Mouse (Mus musculus): Measurements from ENCODE around the gene Saa3.
"Not testable (repeated sequence)": the region's sequence is repeated elsewhere in the genome, so short reads cannot be mapped to it uniquely, and the experiment has no call there.

Gene Saa3

DNA sequence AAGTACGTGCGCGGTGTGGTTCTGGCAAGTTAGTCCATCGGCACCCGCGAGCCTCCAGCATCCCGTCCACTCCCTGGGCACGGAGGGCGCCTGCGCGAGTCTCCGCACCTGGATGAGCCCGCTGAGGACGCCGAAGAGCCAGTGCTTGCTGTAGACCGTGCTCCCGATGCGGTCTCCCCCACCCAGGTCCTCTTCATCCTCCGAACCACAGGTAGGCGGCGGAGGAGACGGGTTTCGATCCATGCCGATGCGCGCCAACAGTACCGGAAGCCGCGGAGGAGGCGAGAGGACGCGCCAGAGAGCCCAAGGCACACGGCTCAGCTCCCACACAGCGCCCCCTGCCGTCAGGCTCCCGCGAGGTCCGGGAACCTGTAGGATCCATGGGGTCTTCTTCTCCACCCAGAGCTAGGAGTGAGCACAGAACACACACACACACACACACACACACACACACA, 5.1 kb downstream of the Saa3 start, which contains the start of gene Saal1:
Saal1 (minus strand) TSS at position 291 of the 455 bp plus-strand sequence.
- DNase-seq, result peak; percentile 86

DNA sequence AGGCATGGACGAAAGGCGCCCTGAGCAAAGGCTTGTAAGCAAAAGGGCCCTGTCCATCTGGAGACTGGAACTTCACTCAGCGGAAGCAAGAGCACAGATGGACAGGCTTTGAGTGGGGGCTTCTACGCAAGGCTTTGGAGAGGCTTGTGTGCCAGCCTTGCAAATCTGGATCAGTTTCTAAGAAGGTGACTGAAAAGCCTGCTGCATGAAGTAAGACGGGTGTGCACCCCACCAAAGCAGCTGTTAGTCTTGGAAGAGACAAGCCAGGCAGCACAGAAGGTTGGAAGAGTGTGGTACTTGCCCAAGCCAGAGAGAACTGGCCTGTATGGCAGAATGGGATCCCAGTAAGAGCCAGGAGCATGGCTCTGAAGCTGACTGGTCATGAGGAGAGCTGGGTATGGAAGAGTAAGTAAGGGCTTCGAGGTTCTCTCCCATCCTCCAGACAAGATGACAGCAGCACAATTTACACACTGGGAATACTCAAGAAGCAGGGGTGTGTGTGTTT, 14.9 kb downstream of the Saa3 start:
- no peak for DNase-seq

DNA sequence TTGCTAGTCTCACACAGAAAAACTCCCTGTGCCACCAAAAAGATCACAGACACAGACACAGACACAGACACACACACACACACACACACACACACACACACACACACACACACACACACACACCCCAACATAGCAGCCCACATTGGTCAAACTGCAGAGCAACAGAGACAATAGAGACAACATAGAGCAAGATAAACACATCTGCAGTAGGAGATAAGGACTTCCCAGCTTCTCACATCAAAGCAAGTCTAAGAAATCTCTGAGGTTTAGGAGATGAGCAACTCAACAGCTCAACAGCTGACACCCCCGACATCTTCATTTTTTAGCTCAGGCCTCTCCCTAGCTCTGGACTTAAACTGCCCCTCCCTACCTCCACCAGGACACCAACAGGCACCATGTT, 18.7 kb downstream of the Saa3 start:
- no peak for DNase-seq

DNA sequence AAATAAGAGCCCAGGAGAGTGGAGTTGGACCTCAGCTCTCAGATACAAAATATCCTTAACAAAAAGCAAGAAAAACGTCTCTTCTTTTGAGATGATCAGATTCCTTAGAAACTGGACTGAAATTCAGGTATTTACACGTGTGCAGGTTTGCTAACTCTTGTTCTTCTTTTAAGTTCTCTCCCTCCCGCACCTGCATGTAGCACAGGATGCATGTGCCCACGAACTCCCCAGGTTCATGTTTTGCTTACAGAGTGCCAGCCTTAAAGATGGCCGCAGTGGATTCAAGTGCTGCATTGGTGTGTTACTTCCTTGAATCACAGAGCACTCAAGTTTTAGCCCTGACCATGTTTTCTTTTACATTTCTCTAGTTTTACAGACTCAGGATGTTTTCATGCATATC, 28.7 kb downstream of the Saa3 start:
- no peak for DNase-seq

DNA sequence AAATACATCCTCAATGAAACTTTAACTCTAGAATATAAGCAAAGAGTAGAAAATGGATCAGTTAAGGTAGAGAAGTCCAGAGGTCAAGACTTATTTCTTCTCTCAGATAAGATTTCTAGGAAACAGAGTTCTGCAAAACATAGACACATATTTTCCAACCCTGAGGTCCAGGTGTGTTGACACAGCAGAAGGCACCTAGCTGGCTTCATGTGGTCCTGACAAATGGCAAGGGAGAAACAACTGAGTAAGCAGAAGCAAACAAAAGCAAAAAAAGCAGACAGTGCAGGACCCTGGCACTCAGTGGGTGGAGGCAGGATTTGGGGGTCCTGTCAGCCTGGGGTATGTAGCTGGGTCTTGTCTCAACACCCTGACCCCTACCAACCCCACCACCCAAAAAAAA, 34.8 kb downstream of the Saa3 start:
- no peak for DNase-seq

DNA sequence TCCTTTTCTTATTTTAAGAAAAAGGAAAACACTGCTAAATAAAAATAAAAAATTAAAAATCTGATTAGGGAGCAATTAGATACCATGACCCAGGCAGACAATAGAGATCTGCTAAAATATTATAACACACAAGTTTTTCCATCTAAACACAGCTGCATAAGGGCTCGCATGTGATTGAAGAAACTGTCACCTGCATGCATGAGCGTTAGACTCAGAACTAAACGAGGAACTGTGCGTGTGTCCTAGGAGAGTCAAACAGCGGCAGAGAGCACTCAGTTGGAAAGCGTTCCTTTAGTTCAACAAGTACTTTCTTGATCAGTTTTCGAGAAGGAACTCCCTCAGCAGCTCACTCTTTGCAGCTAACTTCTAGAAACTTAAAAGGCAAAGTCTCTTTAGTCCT, 36.5 kb downstream of the Saa3 start:
- DNase-seq, result not testable (repeated sequence)

DNA sequence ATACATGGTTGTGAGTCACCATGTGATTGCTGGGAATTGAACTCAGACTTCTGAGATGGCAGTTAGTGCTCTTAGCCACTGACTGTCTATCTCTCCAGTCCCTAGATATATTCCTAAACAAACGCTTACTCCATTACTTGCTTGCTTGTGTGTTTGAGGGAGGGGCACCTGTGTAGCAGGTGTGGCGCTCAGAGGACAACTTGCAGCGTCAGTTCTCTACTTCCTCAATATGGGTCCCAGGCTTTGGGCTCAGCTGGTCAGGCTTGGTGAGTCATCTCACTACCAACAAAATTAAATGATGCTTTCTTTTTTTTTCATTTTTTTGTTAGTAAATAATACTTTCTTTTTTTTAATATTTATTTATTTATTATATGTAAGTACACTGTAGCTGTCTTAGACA, 37.1 kb downstream of the Saa3 start:
- DNase-seq, result no peak

DNA sequence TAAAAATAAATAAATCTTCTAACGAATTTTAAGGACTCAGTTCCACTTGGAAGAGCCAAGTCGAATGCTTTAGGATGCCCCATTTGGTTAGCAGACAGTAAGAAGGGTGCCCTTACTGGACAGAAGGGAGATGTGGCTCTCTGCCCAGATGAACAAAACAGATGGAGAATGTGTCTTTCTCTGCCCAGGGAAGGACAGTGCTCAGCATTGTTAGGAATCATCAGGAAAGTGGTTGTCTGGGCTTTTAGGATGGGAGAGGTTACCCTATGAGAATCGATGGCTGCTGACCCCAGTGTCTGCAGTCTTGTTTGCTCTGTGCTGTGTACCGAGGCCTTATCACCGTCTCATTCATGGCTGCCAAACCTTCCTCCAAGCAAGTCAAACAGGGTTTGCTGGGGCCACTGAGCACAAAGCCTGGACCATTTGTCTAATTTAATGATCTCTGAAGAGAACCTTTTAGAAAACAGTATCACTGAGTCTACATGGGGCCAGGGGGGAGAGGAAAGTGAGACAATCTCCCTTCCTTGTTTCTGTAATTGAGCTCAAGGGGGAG, 38.6 kb downstream of the Saa3 start:
- no peak for DNase-seq

DNA sequence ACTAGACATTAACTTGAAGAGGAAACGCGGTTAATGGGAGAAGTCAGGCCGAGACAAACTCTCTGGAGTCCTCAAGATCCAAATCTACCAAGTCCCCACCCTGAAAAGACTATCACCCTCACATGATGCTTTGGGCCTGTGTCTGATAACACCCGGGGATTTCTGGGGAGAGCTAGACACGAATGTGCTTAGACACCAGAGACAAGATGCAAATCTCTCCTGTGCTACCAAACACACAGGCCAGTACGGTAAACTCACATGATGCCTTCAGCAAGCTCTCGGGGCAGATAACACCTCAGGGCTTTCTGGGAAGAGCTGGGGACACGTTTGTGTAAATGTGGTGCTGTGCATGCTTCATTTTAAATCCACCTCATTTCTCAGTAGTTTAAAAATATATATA, 39.6 kb downstream of the Saa3 start:
- DNase-seq, result no peak

DNA sequence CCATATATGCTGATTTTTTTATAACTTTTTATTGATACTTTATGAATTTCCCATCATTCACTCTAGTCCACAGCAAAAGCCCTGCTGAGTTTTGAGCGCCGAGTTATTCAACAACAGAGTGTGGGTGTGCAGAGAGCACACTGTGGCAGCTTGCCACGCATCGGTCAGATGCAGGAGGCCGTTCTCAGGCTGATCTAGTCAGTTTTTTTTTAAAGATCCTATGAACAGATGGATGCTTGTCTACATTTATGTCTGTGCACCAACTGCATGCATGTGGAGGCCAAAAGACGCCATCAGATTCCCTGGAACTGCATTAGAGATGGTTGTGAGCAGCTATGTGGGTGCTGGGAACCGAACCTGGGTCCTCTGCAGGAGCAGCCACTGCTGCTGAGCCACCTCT, 40.4 kb downstream of the Saa3 start:
- no peak for DNase-seq

DNA sequence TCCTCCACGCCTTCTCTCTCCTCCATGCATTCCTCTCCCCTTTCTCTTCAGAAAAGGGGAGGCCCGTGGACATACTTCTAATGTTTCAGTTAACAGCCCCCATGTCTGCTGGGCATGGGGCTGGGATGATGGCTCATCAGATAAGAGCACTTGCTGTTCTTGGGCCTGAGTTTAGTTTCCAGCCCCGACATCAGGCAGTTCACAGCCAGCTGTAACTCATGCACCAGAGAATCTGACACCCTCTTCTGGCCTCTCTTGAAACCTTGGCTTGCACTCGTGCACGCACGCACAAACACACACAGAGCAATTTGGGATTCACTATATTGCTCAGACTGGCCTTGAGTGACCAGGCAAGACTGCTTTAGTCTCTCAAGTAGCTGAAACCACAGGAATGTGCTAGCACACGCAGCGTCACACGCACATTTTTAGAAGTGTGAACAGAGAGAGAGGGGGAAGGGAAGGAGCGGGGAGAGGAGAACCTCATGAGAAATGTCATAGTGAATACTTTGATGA, 43.3 kb downstream of the Saa3 start, which contains the start of gene Tph1:
Tph1 (minus strand) TSS at position 378 of the 513 bp plus-strand sequence.
- no peak for DNase-seq

DNA sequence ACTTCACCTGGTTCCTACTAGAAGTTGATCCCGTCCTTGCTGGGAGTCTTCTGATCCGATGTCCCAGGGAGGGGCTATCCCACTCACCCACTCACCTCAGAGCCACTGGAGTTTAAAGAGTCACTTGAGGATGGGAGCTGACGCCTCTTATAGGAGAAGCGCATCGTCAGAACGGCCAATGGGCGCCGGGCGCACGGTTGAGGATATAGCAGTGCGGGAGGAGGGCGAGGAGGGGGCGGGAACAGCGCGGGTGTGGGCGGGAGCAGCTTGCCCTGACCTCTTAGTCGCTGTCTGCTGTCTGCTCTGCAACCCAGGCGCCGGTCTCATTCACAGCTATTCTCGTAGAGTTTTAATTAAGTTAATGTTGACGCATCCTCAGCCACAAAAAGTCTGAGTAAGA, 48.2 kb downstream of the Saa3 start:
- DNase-seq, result no peak

DNA sequence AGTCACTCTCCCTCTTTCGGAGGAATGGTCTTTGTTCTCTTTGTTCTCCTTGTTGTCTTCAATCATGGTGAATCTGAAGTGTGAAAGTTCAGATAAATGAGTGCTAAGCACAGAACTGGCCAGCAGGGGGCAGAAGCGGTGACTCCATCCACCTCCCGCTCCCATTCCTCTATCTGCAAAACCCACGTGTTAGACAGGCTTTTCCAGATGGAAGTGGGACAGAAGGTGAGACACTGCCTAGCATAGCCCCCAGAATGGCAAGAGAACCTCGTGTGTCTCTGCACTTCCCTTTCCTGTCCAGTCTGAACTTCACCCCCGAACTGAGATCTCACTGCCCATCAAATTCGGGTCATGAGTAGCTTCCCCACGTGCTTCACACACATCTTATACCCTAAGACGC, 50.3 kb downstream of the Saa3 start:
- peak; percentile 31 for DNase-seq
